Mouse (Mus musculus) C2C12 (cell line): ENCODE results near the gene Gm10282.

Experiments
- CEBPB ChIP-seq: IDR thresholded peaks from one replicate; pipeline ENCODE4 v1.6.1; 2011; ENCODE audit warnings: low read depth, mild to moderate bottlenecking, control low read depth, moderate library complexity
- CTCF ChIP-seq: IDR thresholded peaks from one replicate; pipeline ENCODE4 v1.5.1; 2011; ENCODE audit not compliant: control insufficient read depth, insufficient read depth, insufficient read length
- MAX ChIP-seq: IDR thresholded peaks from one replicate; pipeline ENCODE4 v1.6.1; 2011; ENCODE audit warnings: mild to moderate bottlenecking, control low read depth
- USF1 ChIP-seq: IDR thresholded peaks from one replicate; pipeline ENCODE4 v1.6.1; 2011; ENCODE audit warnings: low read depth, mild to moderate bottlenecking, control low read depth, moderate library complexity

DNA sequence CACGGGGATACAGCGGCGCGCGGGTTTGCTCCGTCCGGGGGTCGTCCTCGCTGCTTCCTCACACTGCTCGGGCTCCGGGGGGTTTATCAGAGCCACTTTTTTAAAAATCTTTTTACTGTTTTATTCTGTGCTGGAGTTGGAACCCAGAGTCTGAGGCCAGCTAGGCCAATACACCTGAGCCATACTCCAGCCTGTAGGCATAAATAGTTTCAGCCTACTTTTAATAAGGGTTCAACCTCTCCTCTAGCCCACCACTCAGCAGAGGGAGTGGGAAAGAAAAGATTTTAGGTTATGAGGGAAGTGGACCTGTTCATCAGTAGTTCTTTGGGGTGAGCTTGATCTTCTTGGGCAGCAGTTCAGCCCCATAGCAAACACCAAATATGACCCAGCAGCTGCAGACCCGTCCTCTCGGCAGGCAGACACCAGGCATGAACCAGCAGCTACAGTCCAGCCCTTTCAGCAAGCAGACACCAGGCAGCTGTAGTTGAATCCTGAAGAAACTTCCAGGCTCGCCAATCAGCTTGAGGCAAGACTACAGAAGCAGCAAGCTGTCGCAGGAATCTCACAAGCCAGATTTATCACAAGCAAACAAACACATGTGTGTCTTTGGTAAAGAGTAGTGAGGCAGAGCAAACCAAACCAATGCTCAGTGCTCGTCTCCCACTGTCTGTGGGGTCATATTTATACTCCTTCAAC, at the start of gene Gm10282:
- TF ChIP-seq CTCF (no peak), USF1 (no peak), CEBPB (no peak), MAX (no peak)
